Mouse (Mus musculus): Measurements from ENCODE around the gene Lrrtm1.

Gene Lrrtm1

GRCm38 (mm10) chr6:77242601-77243406, at the start of gene Lrrtm1:
Lrrtm1 (plus strand) TSS chr6:77242689.
- DNase-seq (ENCODE audit: low spot score in 2 of 2) = no peak

- no peak for DNase-seq (ENCODE audit: low spot score in 2 of 2)
Observed at GRCm38 (mm10) chr6:77196650-77197049, 45.8 kb upstream of the Lrrtm1 start.

GRCm38 (mm10) chr6:77199375-77199774, 43.1 kb upstream of the Lrrtm1 start:
- DNase-seq (ENCODE audit: low spot score in 2 of 2) = no peak

- no peak for DNase-seq (ENCODE audit: low spot score in 2 of 2)
Observed at GRCm38 (mm10) chr6:77209183-77209582, 33.3 kb upstream of the Lrrtm1 start.

GRCm38 (mm10) chr6:77209929-77210328, 32.6 kb upstream of the Lrrtm1 start:
- no peak for DNase-seq (ENCODE audit: low spot score in 2 of 2)

GRCm38 (mm10) chr6:77213757-77214409, 28.6 kb upstream of the Lrrtm1 start:
- no peak for DNase-seq (ENCODE audit: low spot score in 2 of 2)

GRCm38 (mm10) chr6:77215322-77215721, 27.2 kb upstream of the Lrrtm1 start:
- DNase-seq (ENCODE audit: low spot score in 2 of 2) = no peak

GRCm38 (mm10) chr6:77218875-77219274, 23.6 kb upstream of the Lrrtm1 start:
- no peak for DNase-seq (ENCODE audit: low spot score in 2 of 2)

- DNase-seq (ENCODE audit: low spot score in 2 of 2) = no peak
Observed at GRCm38 (mm10) chr6:77220776-77221175, 21.7 kb upstream of the Lrrtm1 start.

GRCm38 (mm10) chr6:77222849-77223638, 19.4 kb upstream of the Lrrtm1 start:
- DNase-seq (ENCODE audit: low spot score in 2 of 2) = no peak

- no peak for DNase-seq (ENCODE audit: low spot score in 2 of 2)
Observed at GRCm38 (mm10) chr6:77240426-77240825, 2.1 kb upstream of the Lrrtm1 start.

- DNase-seq (ENCODE audit: low spot score in 2 of 2) = no peak
Observed at GRCm38 (mm10) chr6:77243541-77244231, 1.2 kb downstream of the Lrrtm1 start.

GRCm38 (mm10) chr6:77253480-77253879, 11.0 kb downstream of the Lrrtm1 start:
- DNase-seq (ENCODE audit: low spot score in 2 of 2) = no peak

GRCm38 (mm10) chr6:77256348-77256747, 13.9 kb downstream of the Lrrtm1 start:
- DNase-seq (ENCODE audit: low spot score in 2 of 2) = no peak

- no peak for DNase-seq (ENCODE audit: low spot score in 2 of 2)
Observed at GRCm38 (mm10) chr6:77257358-77258105, 15.0 kb downstream of the Lrrtm1 start.

GRCm38 (mm10) chr6:77265163-77265562, 22.7 kb downstream of the Lrrtm1 start:
- DNase-seq (ENCODE audit: low spot score in 2 of 2) = no peak

- DNase-seq (ENCODE audit: low spot score in 2 of 2) = no peak
Observed at GRCm38 (mm10) chr6:77278794-77279193, 36.3 kb downstream of the Lrrtm1 start.

- no peak for DNase-seq (ENCODE audit: low spot score in 2 of 2)
Observed at GRCm38 (mm10) chr6:77286317-77286716, 43.8 kb downstream of the Lrrtm1 start.

GRCm38 (mm10) chr6:77288402-77288801, 45.9 kb downstream of the Lrrtm1 start:
- no peak for DNase-seq (ENCODE audit: low spot score in 2 of 2)

- DNase-seq (ENCODE audit: low spot score in 2 of 2) = no peak
Observed at GRCm38 (mm10) chr6:77291415-77291814, 48.9 kb downstream of the Lrrtm1 start.

GRCm38 (mm10) chr6:77301305-77301704, 58.8 kb downstream of the Lrrtm1 start:
- DNase-seq (ENCODE audit: low spot score in 2 of 2) = no peak
